Mouse (Mus musculus) embryonic fibroblast, embryonic 13.5 days (primary cell): ENCODE results near the gene Zdhhc14. TPM values are rescaled to one million over a fixed set of nuclear protein-coding genes. Genes with fewer than 3 reads are reported as not detected.

Experiments used
- H3K27ac ChIP-seq: 2 replicates; pipeline ENCODE4 v1.5.1; 2012; ENCODE audit warnings: low read length, control low read depth, inconsistent platforms; ENCODE audit not compliant: insufficient read depth
- H3K4me1 ChIP-seq: 2 replicates; pipeline ENCODE4 v1.6.1; 2011; ENCODE audit warnings: low read length; ENCODE audit not compliant: control insufficient read depth, insufficient read depth
- H3K4me3 ChIP-seq: 2 replicates; pipeline ENCODE4 v1.5.1; 2011; ENCODE audit warnings: mild to moderate bottlenecking, control low read depth, low read length; ENCODE audit not compliant: insufficient read depth
- CTCF ChIP-seq: IDR thresholded peaks from 2 replicates; pipeline ENCODE4 v1.5.1; 2011; ENCODE audit warnings: mild to moderate bottlenecking, control low read depth, low read length, moderate library complexity, borderline replicate concordance; ENCODE audit not compliant: insufficient read depth
- POLR2A ChIP-seq: IDR thresholded peaks from 2 replicates; pipeline ENCODE4 v1.6.1; 2011; ENCODE audit warnings: low read depth, mild to moderate bottlenecking, control low read depth, low read length, moderate library complexity
- polyA plus RNA-seq: library from polyadenylated mRNA; stranded (reverse); fragments of >200 nt; gene quantifications from 2 replicates; pipeline ENCODE4 v1.2.4, GENCODE M21; 2011; ENCODE audit warnings: low read depth; ENCODE audit not compliant: missing spikeins, insufficient read length

Gene Zdhhc14
- polyA plus RNA-seq, 1 experiment: 2.2 TPM

DNA sequence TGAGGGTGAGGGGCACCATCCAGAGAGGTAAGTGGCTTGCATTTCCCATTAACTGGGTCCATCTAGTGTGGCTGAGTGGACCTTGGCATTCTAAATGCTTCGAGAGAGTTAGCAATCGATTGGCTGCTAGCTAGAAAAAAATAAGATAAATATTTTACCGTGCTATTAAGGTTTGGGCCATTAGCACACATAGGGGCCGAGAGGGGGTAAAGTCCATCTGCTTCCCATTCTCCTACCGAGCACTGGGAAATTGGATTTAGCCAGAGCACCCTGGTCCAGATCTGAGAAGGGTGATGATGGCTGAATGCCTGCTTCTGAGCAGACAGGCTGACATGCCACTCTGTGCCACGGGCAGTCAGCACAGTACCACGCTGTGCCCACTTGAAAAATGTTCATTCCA lies 263.1 kb downstream of the Zdhhc14 start:
- H3K4me3 ChIP-seq: no peak overlapping the region
- no peaks in the 10 kb centered on the region for H3K4me1 ChIP-seq
- no peak overlapping the region for H3K27ac ChIP-seq
- TF ChIP-seq CTCF (no peak), POLR2A (no peak)

- TF ChIP-seq CTCF (no peak), POLR2A (no peak)
- no peaks in the 10 kb centered on the region for H3K4me1 ChIP-seq
- no peak overlapping the region for H3K27ac ChIP-seq
- no peak overlapping the region for H3K4me3 ChIP-seq
These were observed 263.7 kb downstream of the Zdhhc14 start for GRCm38 (mm10) chr17:5756065-5756464.

- no peak for TF ChIP-seq POLR2A
- TF ChIP-seq CTCF: no peak
- Histone ChIP-seq H3K4me3 (no peak overlapping the region), H3K4me1 (no peaks in the 10 kb centered on the region), H3K27ac (no peak overlapping the region)
These were observed 264.5 kb downstream of the Zdhhc14 start for GRCm38 (mm10) chr17:5756855-5757254.

DNA sequence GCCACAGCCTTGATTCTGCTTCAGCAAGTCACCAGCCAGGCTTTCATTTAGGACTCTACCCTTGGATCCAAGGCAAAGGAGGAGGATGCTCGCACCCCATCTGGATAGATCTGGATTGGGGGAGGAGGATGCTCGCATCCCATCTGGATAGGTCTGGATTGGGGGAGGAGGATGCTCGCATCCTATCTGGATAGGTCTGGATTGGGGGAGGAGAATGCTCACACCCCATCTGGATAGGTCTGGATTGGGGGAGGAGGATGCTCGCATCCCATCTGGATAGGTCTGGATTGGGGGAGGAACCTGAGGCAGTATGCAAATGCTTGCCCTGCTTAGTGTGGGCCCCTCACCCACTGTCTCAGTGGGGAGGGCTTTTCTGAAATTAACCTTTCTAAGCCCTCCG lies 271.4 kb downstream of the Zdhhc14 start:
- TF ChIP-seq CTCF: no peak
- no peak for TF ChIP-seq POLR2A
- H3K27ac ChIP-seq: no peak overlapping the region
- H3K4me3 ChIP-seq: no peak overlapping the region
- H3K4me1 ChIP-seq: no peaks in the 10 kb centered on the region

- TF ChIP-seq CTCF: no peak
- no peak for TF ChIP-seq POLR2A
- Histone ChIP-seq H3K4me3 (no peak overlapping the region), H3K27ac (no peak overlapping the region), H3K4me1 (no peaks in the 10 kb centered on the region)
These were observed 271.9 kb downstream of the Zdhhc14 start for GRCm38 (mm10) chr17:5764270-5764669.

DNA sequence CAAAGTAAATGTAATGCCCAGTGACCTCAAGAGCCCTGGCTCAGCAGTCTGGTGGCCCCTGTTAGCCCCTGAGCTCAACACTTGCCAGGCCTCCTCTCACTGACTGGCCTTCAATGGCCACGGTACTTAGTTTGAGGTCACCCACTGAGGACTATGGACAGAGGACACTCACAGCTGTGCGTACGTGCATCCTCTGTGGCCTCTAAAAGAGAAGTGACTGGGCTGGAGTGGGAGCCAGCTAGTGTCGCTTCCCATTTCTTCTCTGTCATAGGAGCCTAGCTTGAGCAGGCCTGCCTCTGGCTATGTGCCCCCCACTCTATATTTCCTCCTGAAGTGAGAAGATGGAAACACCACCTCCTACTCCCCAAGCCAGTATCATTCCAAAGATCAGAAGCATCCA lies 273.4 kb downstream of the Zdhhc14 start:
- Histone ChIP-seq H3K4me1 (no peaks in the 10 kb centered on the region), H3K4me3 (no peak overlapping the region), H3K27ac (no peak overlapping the region)
- TF ChIP-seq CTCF: no peak
- TF ChIP-seq POLR2A: no peak

DNA sequence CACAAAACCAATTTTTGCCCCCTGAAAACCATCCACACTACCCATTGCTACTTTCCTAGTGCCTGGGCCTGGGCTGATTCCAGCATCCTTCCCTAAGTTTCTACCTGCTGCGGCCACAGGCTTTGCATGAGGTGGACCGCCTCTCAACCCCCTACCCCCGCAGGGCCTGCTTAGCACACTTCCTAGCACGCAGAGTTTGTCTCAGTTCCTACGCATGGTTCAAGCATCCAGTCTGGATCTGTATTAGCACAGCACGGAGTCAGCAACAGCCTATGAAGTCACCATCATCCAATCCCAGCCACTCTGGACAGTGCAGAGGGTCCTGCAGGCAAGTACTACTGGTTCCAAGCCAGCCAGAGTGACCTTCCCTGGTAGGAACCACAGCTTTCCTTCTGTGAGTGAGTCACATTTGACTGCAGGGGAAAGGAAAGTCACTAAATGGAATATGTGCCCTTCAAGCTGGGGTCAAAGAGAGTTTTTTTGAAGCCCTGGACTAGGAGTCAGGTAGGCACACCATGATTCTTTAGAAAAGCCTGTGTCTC lies 275.9 kb downstream of the Zdhhc14 start:
- H3K27ac ChIP-seq: no peak overlapping the region
- H3K4me3 ChIP-seq: no peak overlapping the region
- H3K4me1 ChIP-seq: peaks cover 4% of the 10 kb centered on the region; the same call in 1 of the 2 replicates
- TF ChIP-seq CTCF: no peak

- Histone ChIP-seq H3K4me3 (no peak overlapping the region), H3K4me1 (peaks cover 4% of the 10 kb centered on the region; the same call in 1 of the 2 replicates), H3K27ac (peak overlapping the region; percentile 87; the same call in 1 of the 2 replicates)
- TF ChIP-seq POLR2A: no peak
- no peak for TF ChIP-seq CTCF
These were observed 276.6 kb downstream of the Zdhhc14 start for GRCm38 (mm10) chr17:5768810-5769520.

- peak overlapping the region; percentile 10; the same call in 1 of the 2 replicates for H3K4me3 ChIP-seq
- no peak for TF ChIP-seq POLR2A
- TF ChIP-seq CTCF: no peak
- H3K4me1 ChIP-seq: peaks cover 4% of the 10 kb centered on the region; the same call in 1 of the 2 replicates
- peak overlapping the region; percentile 87 for H3K27ac ChIP-seq
These were observed 277.4 kb downstream of the Zdhhc14 start for GRCm38 (mm10) chr17:5769776-5770175.

- TF ChIP-seq POLR2A (peak; percentile 45; the same call in 1 of the 2 replicates), CTCF (no peak)
- Histone ChIP-seq H3K27ac (peak overlapping the region; percentile 87), H3K4me1 (peaks cover 4% of the 10 kb centered on the region; the same call in 1 of the 2 replicates), H3K4me3 (peak overlapping the region; percentile 10)
These were observed 278.2 kb downstream of the Zdhhc14 start for GRCm38 (mm10) chr17:5770265-5771249.
